Mouse (Mus musculus): ENCODE results near the gene 1500009L16Rik. TPM values are rescaled to one million over a fixed set of nuclear protein-coding genes. Genes with fewer than 3 reads are reported as not detected.

1500009L16Rik gene
- polyA plus RNA-seq, 1 experiment from 2014 or later: 18.1 TPM

- Histone ChIP-seq H3K4me3 (ENCODE audit: low read length) (peak overlapping the region; percentile 71), H3K27ac (ENCODE audit: low read length) (peak overlapping the region; percentile 20; the same call in 1 of the 2 replicates), H3K36me3 (ENCODE audit: control insufficient read depth, insufficient read depth, low read length) (no peaks in the 10 kb centered on the region), H3K27me3 (replicated peaks; ENCODE audit: control insufficient read depth, insufficient read depth, low read length) (no peaks in the 10 kb centered on the region), H3K4me1 (ENCODE audit: control insufficient read depth, insufficient read depth, low read length) (peaks cover 9% of the 10 kb centered on the region), H3K9me3 (ENCODE audit: control insufficient read depth, low read length) (0 out of 2 replicates have a peak, but pooled peaks cover 5% of the 10 kb centered on the region), H3K9ac (ENCODE audit: low read depth, low read length) (peak overlapping the region; percentile 70), H3K4me2 (ENCODE audit: low read depth, low read length) (peak overlapping the region; percentile 93)
- WGBS: 0% methylated on average over 15 of the region's 23 CpGs
- ATAC-seq: peak; percentile 60; the same call in 1 of the 2 replicates
Measured at GRCm38 (mm10) chr10:83723055-83723454, 390 bp downstream of the 1500009L16Rik start.

GRCm38 (mm10) chr10:83724351-83725059 lies 1.8 kb downstream of the 1500009L16Rik start:
- Histone ChIP-seq H3K36me3 (ENCODE audit: control insufficient read depth, insufficient read depth, low read length) (no peaks in the 10 kb centered on the region), H3K4me1 (ENCODE audit: control insufficient read depth, insufficient read depth, low read length) (peaks cover 9% of the 10 kb centered on the region), H3K4me2 (ENCODE audit: low read depth, low read length) (no peak overlapping the region), H3K27me3 (replicated peaks; ENCODE audit: control insufficient read depth, insufficient read depth, low read length) (no peaks in the 10 kb centered on the region), H3K9ac (ENCODE audit: low read depth, low read length) (no peak overlapping the region), H3K9me3 (ENCODE audit: control insufficient read depth, low read length) (0 out of 2 replicates have a peak, but pooled peaks cover 5% of the 10 kb centered on the region), H3K4me3 (ENCODE audit: low read length) (no peak overlapping the region), H3K27ac (ENCODE audit: low read length) (no peak overlapping the region)
- ATAC-seq: no peak
- WGBS: 84% methylated on average over 15 of the region's 15 CpGs

GRCm38 (mm10) chr10:83726164-83726563 lies 3.5 kb downstream of the 1500009L16Rik start:
- Histone ChIP-seq H3K4me3 (ENCODE audit: low read length) (no peak overlapping the region), H3K4me1 (ENCODE audit: control insufficient read depth, insufficient read depth, low read length) (peaks cover 9% of the 10 kb centered on the region), H3K9ac (ENCODE audit: low read depth, low read length) (0 out of 2 replicates have a peak overlapping the region, but pooled peaks have one; percentile 21), H3K9me3 (ENCODE audit: control insufficient read depth, low read length) (0 out of 2 replicates have a peak, but pooled peaks cover 5% of the 10 kb centered on the region), H3K27ac (ENCODE audit: low read length) (no peak overlapping the region), H3K36me3 (ENCODE audit: control insufficient read depth, insufficient read depth, low read length) (no peaks in the 10 kb centered on the region), H3K4me2 (ENCODE audit: low read depth, low read length) (0 out of 2 replicates have a peak overlapping the region, but pooled peaks have one; percentile 16), H3K27me3 (replicated peaks; ENCODE audit: control insufficient read depth, insufficient read depth, low read length) (no peaks in the 10 kb centered on the region)
- no peak for ATAC-seq
- WGBS: 60% methylated on average over 11 of the region's 11 CpGs

GRCm38 (mm10) chr10:83727846-83728245 lies 5.2 kb downstream of the 1500009L16Rik start:
- no peak overlapping the region for H3K27ac ChIP-seq (ENCODE audit: low read length)
- no peak overlapping the region for H3K9ac ChIP-seq (ENCODE audit: low read depth, low read length)
- no peak for ATAC-seq
- WGBS: 89% methylated on average over 5 of the region's 5 CpGs
- H3K4me1 ChIP-seq (ENCODE audit: control insufficient read depth, insufficient read depth, low read length): peaks cover 4% of the 10 kb centered on the region; the same call in 1 of the 2 replicates
- no peak overlapping the region for H3K4me2 ChIP-seq (ENCODE audit: low read depth, low read length)
- H3K9me3 ChIP-seq (ENCODE audit: control insufficient read depth, low read length): 0 out of 2 replicates have a peak, but pooled peaks cover 5% of the 10 kb centered on the region
- H3K27me3 ChIP-seq (replicated peaks; ENCODE audit: control insufficient read depth, insufficient read depth, low read length): no peaks in the 10 kb centered on the region
- no peaks in the 10 kb centered on the region for H3K36me3 ChIP-seq (ENCODE audit: control insufficient read depth, insufficient read depth, low read length)
- H3K4me3 ChIP-seq (ENCODE audit: low read length): no peak overlapping the region

GRCm38 (mm10) chr10:83728529-83728928 lies 5.9 kb downstream of the 1500009L16Rik start:
- Histone ChIP-seq H3K9me3 (ENCODE audit: control insufficient read depth, low read length) (0 out of 2 replicates have a peak, but pooled peaks cover 5% of the 10 kb centered on the region), H3K36me3 (ENCODE audit: control insufficient read depth, insufficient read depth, low read length) (no peaks in the 10 kb centered on the region), H3K4me3 (ENCODE audit: low read length) (no peak overlapping the region), H3K27me3 (replicated peaks; ENCODE audit: control insufficient read depth, insufficient read depth, low read length) (no peaks in the 10 kb centered on the region), H3K4me1 (ENCODE audit: control insufficient read depth, insufficient read depth, low read length) (no peaks in the 10 kb centered on the region), H3K9ac (ENCODE audit: low read depth, low read length) (no peak overlapping the region), H3K27ac (ENCODE audit: low read length) (no peak overlapping the region), H3K4me2 (ENCODE audit: low read depth, low read length) (no peak overlapping the region)
- WGBS: 77% methylated on average over 6 of the region's 6 CpGs
- ATAC-seq: no peak

- Histone ChIP-seq H3K4me2 (ENCODE audit: low read depth, low read length) (no peak overlapping the region), H3K9ac (ENCODE audit: low read depth, low read length) (no peak overlapping the region), H3K4me3 (ENCODE audit: low read length) (no peak overlapping the region), H3K27ac (ENCODE audit: low read length) (no peak overlapping the region), H3K9me3 (ENCODE audit: control insufficient read depth, low read length) (0 out of 2 replicates have a peak, but pooled peaks cover 5% of the 10 kb centered on the region), H3K36me3 (ENCODE audit: control insufficient read depth, insufficient read depth, low read length) (no peaks in the 10 kb centered on the region), H3K27me3 (replicated peaks; ENCODE audit: control insufficient read depth, insufficient read depth, low read length) (no peaks in the 10 kb centered on the region), H3K4me1 (ENCODE audit: control insufficient read depth, insufficient read depth, low read length) (no peaks in the 10 kb centered on the region)
- 80% methylated on average over 3 of the region's 3 CpGs for WGBS
- ATAC-seq: peak; percentile 7; the same call in 1 of the 2 replicates
Measured at GRCm38 (mm10) chr10:83729076-83729475, 6.4 kb downstream of the 1500009L16Rik start.

- no peak overlapping the region for H3K4me3 ChIP-seq (ENCODE audit: low read length)
- no peaks in the 10 kb centered on the region for H3K36me3 ChIP-seq (ENCODE audit: control insufficient read depth, insufficient read depth, low read length)
- no peaks in the 10 kb centered on the region for H3K4me1 ChIP-seq (ENCODE audit: control insufficient read depth, insufficient read depth, low read length)
- H3K27ac ChIP-seq (ENCODE audit: low read length): no peak overlapping the region
- no peaks in the 10 kb centered on the region for H3K27me3 ChIP-seq (replicated peaks; ENCODE audit: control insufficient read depth, insufficient read depth, low read length)
- H3K9me3 ChIP-seq (ENCODE audit: control insufficient read depth, low read length): 0 out of 2 replicates have a peak, but pooled peaks cover 5% of the 10 kb centered on the region
- no peak overlapping the region for H3K4me2 ChIP-seq (ENCODE audit: low read depth, low read length)
- no peak overlapping the region for H3K9ac ChIP-seq (ENCODE audit: low read depth, low read length)
- ATAC-seq: peak; percentile 64; the same call in 1 of the 2 replicates
- 34% methylated on average over 7 of the region's 7 CpGs for WGBS
Measured at GRCm38 (mm10) chr10:83729492-83729891, 6.8 kb downstream of the 1500009L16Rik start.

- no peaks in the 10 kb centered on the region for H3K9me3 ChIP-seq (ENCODE audit: control insufficient read depth, low read length)
- no peaks in the 10 kb centered on the region for H3K36me3 ChIP-seq (ENCODE audit: control insufficient read depth, insufficient read depth, low read length)
- ATAC-seq: no peak
- H3K9ac ChIP-seq (ENCODE audit: low read depth, low read length): no peak overlapping the region
- H3K4me2 ChIP-seq (ENCODE audit: low read depth, low read length): no peak overlapping the region
- H3K27me3 ChIP-seq (replicated peaks; ENCODE audit: control insufficient read depth, insufficient read depth, low read length): no peaks in the 10 kb centered on the region
- no peak overlapping the region for H3K4me3 ChIP-seq (ENCODE audit: low read length)
- H3K4me1 ChIP-seq (ENCODE audit: control insufficient read depth, insufficient read depth, low read length): no peaks in the 10 kb centered on the region
- WGBS: 88% methylated on average over 4 of the region's 4 CpGs
- H3K27ac ChIP-seq (ENCODE audit: low read length): no peak overlapping the region
Measured at GRCm38 (mm10) chr10:83733725-83734124, 11.1 kb downstream of the 1500009L16Rik start.

GRCm38 (mm10) chr10:83738996-83739655 lies 16.5 kb downstream of the 1500009L16Rik start:
- no peak overlapping the region for H3K9ac ChIP-seq (ENCODE audit: low read depth, low read length)
- no peak overlapping the region for H3K4me2 ChIP-seq (ENCODE audit: low read depth, low read length)
- no peak for ATAC-seq
- no peak overlapping the region for H3K4me3 ChIP-seq (ENCODE audit: low read length)
- H3K4me1 ChIP-seq (ENCODE audit: control insufficient read depth, insufficient read depth, low read length): no peaks in the 10 kb centered on the region
- H3K27ac ChIP-seq (ENCODE audit: low read length): no peak overlapping the region
- H3K27me3 ChIP-seq (replicated peaks; ENCODE audit: control insufficient read depth, insufficient read depth, low read length): no peaks in the 10 kb centered on the region
- peaks cover 8% of the 10 kb centered on the region; the same call in 1 of the 2 replicates for H3K9me3 ChIP-seq (ENCODE audit: control insufficient read depth, low read length)
- H3K36me3 ChIP-seq (ENCODE audit: control insufficient read depth, insufficient read depth, low read length): no peaks in the 10 kb centered on the region
- WGBS: 82% methylated on average over 15 of the region's 15 CpGs

Measured in intestine, embryonic 16.5 days (tissue).